ENCODE assay signal across 20 mouse cellular contexts in the genomic region with DNA sequence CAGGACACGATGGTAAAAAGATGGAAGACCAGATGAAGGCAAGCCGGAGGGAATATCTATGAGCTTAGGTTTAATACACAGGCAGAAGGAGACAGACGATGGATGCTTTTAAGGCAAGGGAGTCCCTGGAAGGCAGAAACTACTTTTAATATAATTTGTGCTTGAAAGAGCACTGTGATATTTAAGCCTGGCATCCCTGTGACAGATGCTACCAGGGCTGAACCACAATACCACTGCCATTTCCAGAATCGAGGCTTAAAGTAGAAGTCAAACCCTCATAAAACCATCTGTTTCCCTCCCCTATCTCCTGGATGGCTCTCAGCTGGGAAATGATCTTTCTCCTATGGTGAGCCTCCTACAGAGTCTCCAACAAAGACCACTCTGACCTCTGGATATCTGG.
"Had no signal": no experiment of that assay in that cellular context is flagged by ENCODE, and none has a peak within 500 bp of the region (broad histone marks: within the 10 kb centered on the region; RNA-seq: fewer than 3 reads in every experiment).

No protein-coding gene starts in this region.

- H3K4me1 ChIP-seq: limb, embryonic 15.5 days; midbrain, embryonic 12.5 days; midbrain, embryonic 15.5 days; neural tube, embryonic 12.5 days; neural tube, embryonic 15.5 days had no signal

- H3K27ac ChIP-seq: limb, embryonic 12.5 days; limb, embryonic 15.5 days; liver, embryonic 14.5 days; macrophage; midbrain, embryonic 12.5 days; midbrain, embryonic 15.5 days; neural tube, embryonic 12.5 days; neural tube, embryonic 15.5 days had no signal

- H3K9me3 ChIP-seq: limb, embryonic 12.5 days; limb, embryonic 15.5 days; midbrain, embryonic 12.5 days; midbrain, embryonic 15.5 days; neural tube, embryonic 12.5 days; neural tube, embryonic 15.5 days had no signal

- H3K36me3 ChIP-seq: limb, embryonic 12.5 days; limb, embryonic 15.5 days; midbrain, embryonic 12.5 days; midbrain, embryonic 15.5 days; neural tube, embryonic 12.5 days; neural tube, embryonic 15.5 days had no signal

- H3K27me3 ChIP-seq: limb, embryonic 12.5 days; limb, embryonic 15.5 days; midbrain, embryonic 12.5 days; midbrain, embryonic 15.5 days; neural tube, embryonic 12.5 days; neural tube, embryonic 15.5 days had no signal

- H3K4me2 ChIP-seq: limb, embryonic 12.5 days; limb, embryonic 15.5 days; liver, embryonic 11.5 days; lung, embryonic 14.5 days; midbrain, embryonic 12.5 days; midbrain, embryonic 15.5 days; neural tube, embryonic 12.5 days; neural tube, embryonic 15.5 days had no signal

- H3K9ac ChIP-seq: limb, embryonic 12.5 days; limb, embryonic 15.5 days; liver, embryonic 14.5 days; liver, postnatal 0 days; lung, embryonic 14.5 days; midbrain, embryonic 12.5 days; midbrain, embryonic 15.5 days; neural tube, embryonic 12.5 days; neural tube, embryonic 15.5 days had no signal

- DNase-seq: kidney, adult 11 months; kidney, adult 9 months; kidney, postnatal 14 days; left cerebral cortex, postnatal 4 days; liver, postnatal 0 days; right cerebral cortex, postnatal 25 days; spleen, adult 18-20 months; thymus, adult 18-20 months; thymus, postnatal 36 days had no signal

- H3K4me3 ChIP-seq: limb, embryonic 12.5 days; limb, embryonic 15.5 days; midbrain, embryonic 12.5 days; midbrain, embryonic 15.5 days; neural tube, embryonic 12.5 days; neural tube, embryonic 15.5 days had no signal

- ATAC-seq: liver, postnatal 0 days; lung, postnatal 0 days; midbrain, embryonic 15.5 days had no signal
